Mouse (Mus musculus): Measurements from ENCODE around the gene Acin1. TPM values are rescaled to one million over a fixed set of nuclear protein-coding genes. Genes with fewer than 3 reads are reported as not detected.

Acin1 gene
- total RNA-seq, 4 experiments from 2014 or later, result 154 to 188 (median 170) TPM

- no peak for DNase-seq (ENCODE audit: low spot score in 2 of 2)
Measured at GRCm38 (mm10) chr14:54609962-54610361, 76.8 kb downstream of the Acin1 start.

GRCm38 (mm10) chr14:54609245-54609644, 77.5 kb downstream of the Acin1 start:
- DNase-seq (ENCODE audit: low spot score in 2 of 2), result no peak

GRCm38 (mm10) chr14:54607226-54607625, 79.5 kb downstream of the Acin1 start:
- no peak for DNase-seq (ENCODE audit: low spot score in 2 of 2)

GRCm38 (mm10) chr14:54605752-54606321, 80.9 kb downstream of the Acin1 start, which contains the start of gene 4931414P19Rik:
4931414P19Rik (minus strand) TSS chr14:54605993.
- DNase-seq (ENCODE audit: low spot score in 2 of 2), result peak in 1 of 2 experiments; percentile 54

- DNase-seq (ENCODE audit: low spot score in 2 of 2), result no peak
Measured at GRCm38 (mm10) chr14:54603686-54604085, 83.0 kb downstream of the Acin1 start.

- peak; percentile 84 to 96 for DNase-seq (ENCODE audit: low spot score in 2 of 2)
Measured at GRCm38 (mm10) chr14:54603038-54603654, 83.6 kb downstream of the Acin1 start.

GRCm38 (mm10) chr14:54602613-54603012, 84.1 kb downstream of the Acin1 start:
- DNase-seq (ENCODE audit: low spot score in 2 of 2), result no peak

GRCm38 (mm10) chr14:54601601-54602000, 85.1 kb downstream of the Acin1 start:
- DNase-seq (ENCODE audit: low spot score in 2 of 2), result no peak

GRCm38 (mm10) chr14:54597084-54597483, 89.6 kb downstream of the Acin1 start:
- DNase-seq (ENCODE audit: low spot score in 2 of 2), result no peak

- peak in 1 of 2 experiments; percentile 52 for DNase-seq (ENCODE audit: low spot score in 2 of 2)
Measured at GRCm38 (mm10) chr14:54594631-54595414, 91.9 kb downstream of the Acin1 start.

GRCm38 (mm10) chr14:54594055-54594454, 92.7 kb downstream of the Acin1 start:
- no peak for DNase-seq (ENCODE audit: low spot score in 2 of 2)

- DNase-seq (ENCODE audit: low spot score in 2 of 2), result peak in 1 of 2 experiments; percentile 55
Measured at GRCm38 (mm10) chr14:54592319-54592934, 94.3 kb downstream of the Acin1 start.

Small RNA genes within 50 kb of the gene (microRNA-seq; reads per million reads assigned to microRNA genes)
- gene Mir686 (0 reads per million in 2 experiments), gene Mir6948 (0 to 0.44 reads per million in 2 experiments)

Other genes starting within 250 kb of the Acin1 start
- gene Lrp10, start 222.8 kb downstream of the Acin1 start, total RNA-seq (2022), result 10 to 100 TPM; 24.1 to 27.4 (median 25.8) TPM
- gene Rem2, start 210.8 kb downstream of the Acin1 start, total RNA-seq (2022), result 10 to 100 TPM; 11.7 to 18.2 (median 13.6) TPM
- gene Prmt5, start 169.4 kb downstream of the Acin1 start, total RNA-seq (2022), result 10 to 100 TPM; 50.0 to 58.5 (median 55.0) TPM
- 1 to 10 TPM; 3.0 to 4.7 (median 3.4) TPM for gene Haus4, start 132.3 kb downstream of the Acin1 start, total RNA-seq (2022)
- 1 to 10 TPM; 1.3 to 2.4 (median 1.7) TPM for gene Ajuba, start 109.4 kb downstream of the Acin1 start, total RNA-seq (2022)
- 1 to 10 TPM; 4.7 to 6.3 (median 5.7) TPM for gene 4931414P19Rik, start 80.9 kb downstream of the Acin1 start, total RNA-seq (2022)
- gene Psmb5, start 68.9 kb downstream of the Acin1 start, total RNA-seq (2022), result 100 to 1,000 TPM; 151 to 185 (median 175) TPM
- gene Psmb11, start 65.5 kb downstream of the Acin1 start, total RNA-seq (2022), result under 1 TPM in 3 of 4 experiments, not detected in 1; 0.14 to 0.63 (median 0.14) TPM
- not detected for gene Gm17606, start 46.0 kb downstream of the Acin1 start, total RNA-seq (2022)
- 1 to 10 TPM; 7.5 to 8.1 (median 7.8) TPM for gene Cdh24, start 45.6 kb downstream of the Acin1 start, total RNA-seq (2022)
- 10 to 100 TPM; 17.0 to 22.4 (median 19.2) TPM for gene 1700123O20Rik, start 715 bp downstream of the Acin1 start, total RNA-seq (2022)
- not detected for gene Gm29776, start 11.9 kb upstream of the Acin1 start, total RNA-seq (2022)
- gene Cebpe, start 25.2 kb upstream of the Acin1 start, total RNA-seq (2022), result not detected
- gene Slc7a8, start 95.0 kb upstream of the Acin1 start, total RNA-seq (2022), result 10 to 100 TPM; 54.5 to 60.7 (median 58.5) TPM
- not detected for gene Rnf212b, start 127.2 kb upstream of the Acin1 start, total RNA-seq (2022)
- 10 to 100 TPM; 22.5 to 34.9 (median 24.2) TPM for gene Homez, start 184.0 kb upstream of the Acin1 start, total RNA-seq (2022)
- gene Ppp1r3e, start 190.6 kb upstream of the Acin1 start, total RNA-seq (2022), result 10 to 100 TPM; 20.6 to 24.9 (median 22.7) TPM
- 100 to 1,000 TPM; 127 to 134 (median 132) TPM for gene Bcl2l2, start 196.4 kb upstream of the Acin1 start, total RNA-seq (2022)
- gene Gm20521, start 196.5 kb upstream of the Acin1 start, total RNA-seq (2022), result 1 to 10 TPM in 3 of 4 experiments, not detected in 1; 1.5 to 6.7 (median 4.2) TPM
- gene Pabpn1, start 205.6 kb upstream of the Acin1 start, total RNA-seq (2022), result 100 to 1,000 TPM; 231 to 262 (median 243) TPM
- 100 to 1,000 TPM; 565 to 622 (median 604) TPM for gene Slc22a17, start 226.2 kb upstream of the Acin1 start, total RNA-seq (2022)
- 10 to 100 TPM in 1 of 4 experiments, 1 to 10 TPM in 3; 8.9 to 10.3 (median 9.1) TPM for gene Efs, start 239.2 kb upstream of the Acin1 start, total RNA-seq (2022)
- under 1 TPM in 1 of 4 experiments, not detected in 3; 0.53 TPM for gene Il25, start 245.8 kb upstream of the Acin1 start, total RNA-seq (2022)
- 10 to 100 TPM; 60.3 to 67.9 (median 64.0) TPM for gene Cmtm5, start 249.3 kb upstream of the Acin1 start, total RNA-seq (2022)